Mouse (Mus musculus) hindbrain, embryonic 15.5 days (tissue): Measurements from ENCODE around the gene Tbx15. TPM values are rescaled to one million over a fixed set of nuclear protein-coding genes. Genes with fewer than 3 reads are reported as not detected.

Source experiments
- ATAC-seq: fragments of 200-750 bp; cut with Nextera tagmentation; 2 replicates; pipeline ENCODE4 v1.8.0; 2017; ENCODE audit warnings: low read depth, moderate number of reproducible peaks, moderate TSS enrichment; ENCODE audit not compliant: low FRiP score
- H3K27ac ChIP-seq: fragments of 300-500 bp; sonication (generic); replicated peaks from 2 replicates; pipeline ENCODE4 v1.5.1; 2015; ENCODE audit warnings: mild to moderate bottlenecking, inconsistent platforms
- H3K27me3 ChIP-seq: fragments of 300-500 bp; sonication (generic); 2 replicates; pipeline ENCODE4 v1.6.1; 2015; ENCODE audit warnings: control low read depth, inconsistent platforms
- H3K36me3 ChIP-seq: fragments of 300-500 bp; sonication (generic); 2 replicates; pipeline ENCODE4 v1.6.1; 2015; ENCODE audit warnings: control low read depth, inconsistent platforms
- H3K4me1 ChIP-seq: fragments of 300-500 bp; sonication (generic); replicated peaks from 2 replicates; pipeline ENCODE4 v1.6.1; 2015; ENCODE audit warnings: control low read depth, inconsistent platforms
- H3K4me2 ChIP-seq: fragments of 300-500 bp; sonication (generic); 2 replicates; pipeline ENCODE4 v1.6.1; 2015; ENCODE audit warnings: moderate library complexity, mild to moderate bottlenecking, inconsistent platforms
- H3K4me3 ChIP-seq: fragments of 300-500 bp; sonication (generic); 2 replicates; pipeline ENCODE4 v1.5.1; 2015; ENCODE audit warnings: mild to moderate bottlenecking, inconsistent platforms
- H3K9ac ChIP-seq: fragments of 300-500 bp; sonication (generic); 2 replicates; pipeline ENCODE4 v1.6.1; 2015; ENCODE audit warnings: inconsistent platforms
- H3K9me3 ChIP-seq: fragments of 300-500 bp; sonication (generic); 2 replicates; pipeline ENCODE4 v1.6.1; 2016; ENCODE audit warnings: control low read depth, inconsistent platforms
- WGBS: fragments of 180-500 bp; shearing (Covaris S2); methylation state at CpG from one replicate; pipeline ENCODE4 v1.1.7; 2015; 5-methylcytosine and 5-hydroxymethylcytosine counted together
- polyA plus RNA-seq: library from polyadenylated mRNA; unstranded; fragments of >200 nt; fragmentation: Nextera tagmentation; extraction: Ambion mirVana; gene quantifications from 2 replicates; pipeline ENCODE4 v1.2.1, GENCODE M21; 2015

Tbx15 gene
- polyA plus RNA-seq, 1 experiment from 2014 or later: 0.89 TPM

DNA sequence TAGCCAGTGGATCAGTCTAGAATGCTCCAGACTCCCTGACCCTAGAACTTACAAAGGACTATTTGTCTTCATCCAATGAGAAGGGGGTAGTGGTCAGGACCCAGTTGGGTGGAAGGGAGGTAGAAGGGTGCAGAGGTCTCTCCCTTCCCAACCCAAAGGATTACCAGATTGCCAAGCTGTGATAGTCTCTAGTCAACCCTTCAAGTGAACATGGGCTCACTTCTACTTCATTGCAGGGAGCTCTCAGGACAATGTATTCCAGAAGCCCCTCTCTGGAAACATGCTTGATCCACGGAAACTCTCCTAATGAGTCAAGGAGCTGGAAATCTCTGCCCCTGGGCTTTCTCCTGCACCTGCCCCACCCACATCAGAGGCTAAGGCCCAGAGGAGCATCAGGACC, 1.5 kb upstream of the Tbx15 start:
- no peak overlapping the region for H3K27ac ChIP-seq
- 0 out of 2 replicates have a peak, but pooled peaks cover 9% of the 10 kb centered on the region for H3K4me1 ChIP-seq
- H3K27me3 ChIP-seq: peaks cover 86% of the 10 kb centered on the region
- no peaks in the 10 kb centered on the region for H3K9me3 ChIP-seq
- no peak overlapping the region for H3K4me3 ChIP-seq
- no peak overlapping the region for H3K9ac ChIP-seq
- 16% methylated on average over 1 of the region's 1 CpGs for WGBS
- H3K4me2 ChIP-seq: no peak overlapping the region
- no peak for ATAC-seq
- H3K36me3 ChIP-seq: no peaks in the 10 kb centered on the region

- no peak; the same call in 1 of the 2 replicates for ATAC-seq
- no peak overlapping the region for H3K4me3 ChIP-seq
- 0 out of 2 replicates have a peak, but pooled peaks cover 4% of the 10 kb centered on the region for H3K4me1 ChIP-seq
- no peaks in the 10 kb centered on the region for H3K36me3 ChIP-seq
- no peaks in the 10 kb centered on the region for H3K9me3 ChIP-seq
- H3K27ac ChIP-seq: no peak overlapping the region
- 2% methylated on average over 20 of the region's 20 CpGs for WGBS
- H3K4me2 ChIP-seq: no peak overlapping the region
- no peak overlapping the region for H3K9ac ChIP-seq
- peaks cover 86% of the 10 kb centered on the region for H3K27me3 ChIP-seq
Observed at GRCm38 (mm10) chr3:99239301-99240045, 708 bp upstream of the Tbx15 start.

DNA sequence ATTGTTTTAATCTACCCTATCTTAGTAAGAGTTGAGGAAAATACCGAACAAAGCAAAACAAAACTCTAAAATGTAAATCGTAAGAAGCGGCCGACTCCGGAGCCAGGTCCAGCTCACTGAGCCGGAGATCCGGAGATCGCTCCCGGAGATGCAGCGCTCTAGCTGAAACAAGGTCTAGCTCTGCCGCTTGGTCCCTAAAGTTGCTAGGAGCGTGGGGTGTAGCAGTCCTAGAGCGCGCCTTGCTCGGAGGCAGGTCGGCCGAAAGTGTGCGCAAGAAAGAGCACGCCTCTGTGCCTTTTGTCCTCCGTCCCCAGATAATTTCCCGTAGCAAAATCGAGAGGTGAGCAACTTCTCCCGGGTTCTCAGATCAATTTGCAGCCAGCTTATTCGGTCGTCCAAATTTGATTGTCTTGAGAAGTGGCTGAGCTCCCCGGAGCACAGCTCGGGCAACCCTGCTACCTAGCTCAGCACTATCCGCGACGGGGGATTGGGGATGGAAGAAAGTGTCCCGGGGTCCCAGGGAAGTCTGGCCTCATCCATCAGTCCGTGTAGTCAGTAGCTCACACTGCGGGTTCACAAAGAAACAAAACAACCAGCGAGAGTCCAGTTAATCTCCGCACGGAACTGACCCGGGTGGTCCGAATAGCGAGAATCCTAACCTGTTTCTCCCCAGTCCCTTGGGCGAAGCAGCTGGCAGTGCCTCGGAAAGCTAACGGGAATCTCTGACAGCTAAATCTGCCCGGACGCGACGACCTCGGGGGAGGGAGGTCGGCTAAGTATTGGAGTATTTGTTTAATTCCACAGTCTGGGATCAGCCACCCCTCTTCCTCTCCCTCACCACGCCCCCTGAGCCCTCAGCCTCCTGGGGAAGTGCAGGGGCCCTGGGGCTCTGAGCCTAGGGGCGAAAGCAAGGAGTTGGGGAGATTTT, 894 bp downstream of the Tbx15 start:
- Histone ChIP-seq H3K9me3 (no peaks in the 10 kb centered on the region), H3K4me2 (no peak overlapping the region), H3K36me3 (no peaks in the 10 kb centered on the region), H3K4me1 (0 out of 2 replicates have a peak, but pooled peaks cover 4% of the 10 kb centered on the region), H3K27me3 (peaks cover 87% of the 10 kb centered on the region), H3K4me3 (no peak overlapping the region), H3K27ac (no peak overlapping the region), H3K9ac (no peak overlapping the region)
- no peak for ATAC-seq
- WGBS: under 1% methylated on average over 50 of the region's 50 CpGs

GRCm38 (mm10) chr3:99242481-99242880, 2.3 kb downstream of the Tbx15 start:
- Histone ChIP-seq H3K27ac (no peak overlapping the region), H3K9me3 (no peaks in the 10 kb centered on the region), H3K9ac (no peak overlapping the region), H3K4me3 (no peak overlapping the region), H3K27me3 (peaks cover 87% of the 10 kb centered on the region), H3K4me2 (no peak overlapping the region), H3K4me1 (0 out of 2 replicates have a peak, but pooled peaks cover 4% of the 10 kb centered on the region), H3K36me3 (no peaks in the 10 kb centered on the region)
- no peak for ATAC-seq
- 5% methylated on average over 8 of the region's 8 CpGs for WGBS

- Histone ChIP-seq H3K27ac (no peak overlapping the region), H3K4me3 (no peak overlapping the region), H3K4me2 (no peak overlapping the region), H3K36me3 (no peaks in the 10 kb centered on the region), H3K27me3 (peaks cover 85% of the 10 kb centered on the region), H3K9ac (no peak overlapping the region), H3K4me1 (0 out of 2 replicates have a peak, but pooled peaks cover 4% of the 10 kb centered on the region), H3K9me3 (no peaks in the 10 kb centered on the region)
- 21% methylated on average over 3 of the region's 3 CpGs for WGBS
- ATAC-seq: no peak
Observed at GRCm38 (mm10) chr3:99245341-99245740, 5.2 kb downstream of the Tbx15 start.

DNA sequence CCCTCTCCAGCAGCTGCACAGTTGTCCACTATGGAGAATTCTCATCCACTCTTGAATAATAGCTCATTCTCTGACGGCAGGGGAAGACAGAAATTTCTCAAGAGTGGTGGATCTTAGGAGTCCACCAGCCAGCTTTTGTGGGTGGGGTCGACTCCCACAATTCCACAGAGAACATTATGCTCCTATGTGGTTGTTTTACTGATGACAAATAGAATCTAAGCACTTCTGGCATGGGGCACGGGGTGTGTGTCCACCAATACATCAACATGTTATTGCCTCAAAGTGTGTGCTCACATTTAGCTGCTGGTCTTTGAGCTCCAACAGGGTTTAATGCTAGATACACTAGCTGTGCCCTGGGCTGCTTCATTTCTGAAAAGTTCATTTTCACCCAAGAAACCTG, 6.4 kb downstream of the Tbx15 start:
- Histone ChIP-seq H3K36me3 (no peaks in the 10 kb centered on the region), H3K9me3 (no peaks in the 10 kb centered on the region), H3K27ac (no peak overlapping the region), H3K27me3 (peaks cover 95% of the 10 kb centered on the region), H3K4me2 (no peak overlapping the region), H3K9ac (no peak overlapping the region), H3K4me1 (no peaks in the 10 kb centered on the region), H3K4me3 (no peak overlapping the region)
- ATAC-seq: no peak
- WGBS: 31% methylated on average over 3 of the region's 3 CpGs

GRCm38 (mm10) chr3:99247586-99247985, 7.4 kb downstream of the Tbx15 start:
- Histone ChIP-seq H3K36me3 (no peaks in the 10 kb centered on the region), H3K4me3 (no peak overlapping the region), H3K9me3 (no peaks in the 10 kb centered on the region), H3K27me3 (peaks cover 95% of the 10 kb centered on the region), H3K9ac (no peak overlapping the region), H3K4me2 (no peak overlapping the region), H3K27ac (no peak overlapping the region), H3K4me1 (no peaks in the 10 kb centered on the region)
- 8% methylated on average over 4 of the region's 4 CpGs for WGBS
- ATAC-seq: no peak

- Histone ChIP-seq H3K4me2 (no peak overlapping the region), H3K27me3 (peaks cover 93% of the 10 kb centered on the region), H3K27ac (no peak overlapping the region), H3K9ac (no peak overlapping the region), H3K4me1 (no peaks in the 10 kb centered on the region), H3K4me3 (no peak overlapping the region), H3K9me3 (no peaks in the 10 kb centered on the region), H3K36me3 (no peaks in the 10 kb centered on the region)
- ATAC-seq: no peak
- WGBS: 2% methylated on average over 28 of the region's 28 CpGs
Observed at GRCm38 (mm10) chr3:99247996-99248801, 8.0 kb downstream of the Tbx15 start.

DNA sequence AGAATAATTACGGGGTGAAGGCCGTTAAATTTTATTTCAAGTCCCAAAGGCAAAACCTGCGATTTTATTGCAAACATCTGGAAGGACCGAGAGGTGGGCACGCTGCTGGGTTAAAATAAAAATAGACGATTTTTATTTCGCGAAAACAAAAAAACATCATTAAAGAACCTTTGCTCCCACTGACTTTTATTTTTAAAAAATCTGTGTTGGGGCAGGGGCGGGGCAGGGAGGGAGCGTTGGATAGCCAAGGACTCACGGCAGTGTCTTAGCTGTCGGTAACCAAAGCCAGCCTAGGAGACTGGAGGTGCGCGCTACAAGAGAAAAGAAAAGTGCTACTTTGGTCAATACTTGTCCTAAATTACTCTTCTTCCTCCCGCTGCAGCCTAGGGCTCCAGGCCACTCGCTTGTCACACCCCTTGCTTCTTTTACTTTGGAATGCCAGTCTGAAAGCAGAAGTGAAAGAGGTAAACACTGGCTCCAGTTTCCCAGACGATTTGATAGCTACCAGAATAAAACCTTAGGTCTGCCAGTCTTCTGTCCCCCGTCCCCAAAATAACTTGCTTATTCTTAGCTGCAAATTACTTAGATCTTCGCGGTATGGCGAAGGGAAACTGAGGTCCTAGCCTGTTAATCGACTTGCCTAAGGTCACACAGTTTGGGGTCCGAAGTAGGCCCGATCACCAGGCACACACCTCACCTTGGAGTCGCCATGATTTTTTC, 8.8 kb downstream of the Tbx15 start:
- H3K9me3 ChIP-seq: no peaks in the 10 kb centered on the region
- no peak overlapping the region for H3K4me3 ChIP-seq
- H3K27ac ChIP-seq: no peak overlapping the region
- no peak for ATAC-seq
- 2% methylated on average over 25 of the region's 25 CpGs for WGBS
- H3K4me1 ChIP-seq: peaks cover 6% of the 10 kb centered on the region
- H3K27me3 ChIP-seq: peaks cover 86% of the 10 kb centered on the region
- H3K4me2 ChIP-seq: no peak overlapping the region
- H3K36me3 ChIP-seq: no peaks in the 10 kb centered on the region
- no peak overlapping the region for H3K9ac ChIP-seq

- ATAC-seq: no peak
- WGBS: 3% methylated on average over 11 of the region's 11 CpGs
- H3K4me3 ChIP-seq: no peak overlapping the region
Observed at GRCm38 (mm10) chr3:99249551-99249870, 9.3 kb downstream of the Tbx15 start.

DNA sequence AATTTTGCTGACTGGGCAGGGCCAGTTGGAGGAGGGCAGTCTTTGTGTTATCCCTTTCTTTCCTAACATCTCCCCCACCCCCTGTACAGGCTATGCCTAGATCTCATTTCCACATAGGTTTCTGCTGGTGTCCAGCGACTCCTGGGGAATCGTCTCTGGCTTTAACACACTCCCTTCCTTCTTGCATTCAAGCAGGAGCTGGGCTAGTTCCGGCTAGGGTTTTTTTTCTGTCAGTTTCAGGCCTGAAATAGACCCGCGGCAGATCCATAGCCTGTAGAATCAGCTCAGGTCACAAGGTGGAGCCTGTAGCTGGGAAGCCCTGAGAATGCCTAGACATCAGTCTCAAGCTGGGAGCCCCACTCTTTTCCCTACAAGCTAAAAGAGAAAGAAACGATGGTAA, 9.7 kb downstream of the Tbx15 start:
- Histone ChIP-seq H3K9ac (no peak overlapping the region), H3K36me3 (no peaks in the 10 kb centered on the region), H3K4me3 (no peak overlapping the region), H3K9me3 (no peaks in the 10 kb centered on the region), H3K4me1 (peaks cover 8% of the 10 kb centered on the region), H3K27ac (no peak overlapping the region), H3K4me2 (no peak overlapping the region), H3K27me3 (peaks cover 80% of the 10 kb centered on the region)
- no peak for ATAC-seq
- under 1% methylated on average over 6 of the region's 6 CpGs for WGBS

More at GRCm38 (mm10) chr3:99249551-99249870, 9.3 kb downstream of the Tbx15 start:
- H3K27me3 ChIP-seq: peaks cover 81% of the 10 kb centered on the region
- H3K9me3 ChIP-seq: no peaks in the 10 kb centered on the region
- peaks cover 8% of the 10 kb centered on the region for H3K4me1 ChIP-seq
- no peak overlapping the region for H3K4me2 ChIP-seq
- no peak overlapping the region for H3K27ac ChIP-seq
- no peaks in the 10 kb centered on the region for H3K36me3 ChIP-seq
- no peak overlapping the region for H3K9ac ChIP-seq
